Mouse (Mus musculus) liver, postnatal 0 days (tissue): Measurements from ENCODE around the gene Esf1.

Experiments
- CTCF ChIP-seq: sonication (generic); IDR thresholded peaks from 2 replicates; pipeline ENCODE4 v1.5.1; 2016; ENCODE audit warnings: antibody characterized with exemption, low read depth
- EP300 ChIP-seq: IDR thresholded peaks from 2 replicates; pipeline ENCODE4 v1.6.1; 2016; ENCODE audit warnings: antibody characterized with exemption, low read depth, mild to moderate bottlenecking

- no peak for TF ChIP-seq CTCF
- no peak for TF ChIP-seq EP300
These were observed 92.9 kb downstream of the Esf1 start for GRCm38 (mm10) chr2:140077476-140077875.
